ENCODE assay signal across 9 mouse cellular contexts in genomic region chr8:83964015-83964765, GRCm38 (mm10). TPM values are rescaled to one million over a fixed set of nuclear protein-coding genes. Genes with fewer than 3 reads are reported as not detected.
A peak's percentile ranks its signal among the peaks of the same experiment; 100 is the strongest.
DNase-seq lines count a peak whose midpoint lies in the region; ATAC-seq lines count a peak whose summit lies in the region.
"Had no signal": no experiment of that assay in that cellular context is flagged by ENCODE, and none has a peak within 500 bp of the region (broad histone marks: within the 10 kb centered on the region; RNA-seq: fewer than 3 reads in every experiment).

No protein-coding gene starts in this region.

- WGBS in hindbrain, embryonic 16.5 days, result 88% methylated on average over 5 of the region's 5 CpGs

- no peak overlapping the region for H3K27ac ChIP-seq in hindbrain, embryonic 16.5 days (ENCODE audit: low read depth, low read length)

- no peaks in the 10 kb centered on the region for H3K27me3 ChIP-seq in hindbrain, embryonic 16.5 days (replicated peaks; ENCODE audit: control insufficient read depth, insufficient read depth, low read length)

- H3K9me3 ChIP-seq in hindbrain, embryonic 16.5 days (ENCODE audit: control insufficient read depth, low read length), result no peaks in the 10 kb centered on the region

- peak; percentile 88 for DNase-seq in gastrocnemius, adult 18-20 months (ENCODE audit: low spot score)
- no peak for DNase-seq in gastrocnemius, postnatal 4 days (ENCODE audit: low spot score in 2 of 2)
- peak; percentile 53 for DNase-seq in ovary, adult 18-20 months (ENCODE audit: low spot score)
- DNase-seq in ovary, postnatal 36 days (ENCODE audit: low spot score), result no peak
- peak; percentile 45 to 69 for DNase-seq in heart, postnatal 14 days
- DNase-seq in B cell, adult 2 months, result no peak
- no peak for DNase-seq in layer of hippocampus, adult 18-20 months (ENCODE audit: low spot score in 2 of 2)
- DNase-seq: left cerebral cortex, postnatal 4 days had no signal

- no peak overlapping the region for H3K4me3 ChIP-seq in hindbrain, embryonic 16.5 days (ENCODE audit: low read length)

- intact Hi-C loops in heart, postnatal 14 days (cut with DNase I), result no loop called here

- no peak overlapping the region for H3K4me2 ChIP-seq in hindbrain, embryonic 16.5 days (ENCODE audit: low read length)

- H3K4me1 ChIP-seq in hindbrain, embryonic 16.5 days (ENCODE audit: control insufficient read depth, insufficient read depth, low read depth, low read length), result no peaks in the 10 kb centered on the region

- no peak overlapping the region for H3K9ac ChIP-seq in hindbrain, embryonic 16.5 days (ENCODE audit: low read depth, low read length)

- H3K36me3 ChIP-seq in hindbrain, embryonic 16.5 days (ENCODE audit: control insufficient read depth, insufficient read depth, low read length), result no peaks in the 10 kb centered on the region

- no peak for ATAC-seq in hindbrain, embryonic 16.5 days

RNA-seq across cellular contexts. Expression of gene Prkaca, which starts 8.6 kb away (rescaled TPM):
- total RNA-seq in gastrocnemius, adult 18-20 months (2021), result 100 to 1,000 TPM; 155 to 157 TPM
- 100 to 1,000 TPM; 837 to 892 TPM for total RNA-seq in gastrocnemius, postnatal 4 days (2021)
- 100 to 1,000 TPM; 386 to 395 TPM for total RNA-seq in heart, postnatal 14 days (2021)
- 202 and 254 TPM in 2 replicates for polyA plus RNA-seq in hindbrain, embryonic 16.5 days (2015; fragmentation: Nextera tagmentation; extraction: Ambion mirVana)
- 100 to 1,000 TPM; 274 to 277 TPM for total RNA-seq in layer of hippocampus, adult 18-20 months (2021)

RNA-seq across cellular contexts. Expression of gene Asf1b, which starts 8.9 kb away (rescaled TPM):
- under 1 TPM; 0.24 to 0.32 TPM for total RNA-seq in gastrocnemius, adult 18-20 months (2021)
- 10 to 100 TPM; 14.9 to 17.2 TPM for total RNA-seq in gastrocnemius, postnatal 4 days (2021)
- total RNA-seq in heart, postnatal 14 days (2021), result 1 to 10 TPM; 2.8 to 4.4 TPM
- polyA plus RNA-seq in hindbrain, embryonic 16.5 days (2015; fragmentation: Nextera tagmentation; extraction: Ambion mirVana), result 9.8 and 14.6 TPM in 2 replicates
- under 1 TPM; 0.36 to 0.47 TPM for total RNA-seq in layer of hippocampus, adult 18-20 months (2021)

RNA-seq across cellular contexts. Expression of gene Gm10644, which starts 9.2 kb away (rescaled TPM):
- under 1 TPM; 0.57 to 0.75 TPM for total RNA-seq in gastrocnemius, adult 18-20 months (2021)
- total RNA-seq in gastrocnemius, postnatal 4 days (2021), result under 1 TPM; 0.22 to 0.23 TPM
- under 1 TPM; 0.22 to 0.91 TPM for total RNA-seq in heart, postnatal 14 days (2021)
- 0.97 and 0.98 TPM in 2 replicates for polyA plus RNA-seq in hindbrain, embryonic 16.5 days (2015; fragmentation: Nextera tagmentation; extraction: Ambion mirVana)
- under 1 TPM; 0.68 to 0.72 TPM for total RNA-seq in layer of hippocampus, adult 18-20 months (2021)

RNA-seq across cellular contexts. Expression of gene Samd1, which starts 33.3 kb away (rescaled TPM):
- total RNA-seq in gastrocnemius, adult 18-20 months (2021), result 10 to 100 TPM; 12.3 to 16.9 TPM
- total RNA-seq in gastrocnemius, postnatal 4 days (2021), result 10 to 100 TPM; 40.7 to 44.4 TPM
- 10 to 100 TPM; 28.4 to 32.3 TPM for total RNA-seq in heart, postnatal 14 days (2021)
- 5.9 and 6.2 TPM in 2 replicates for polyA plus RNA-seq in hindbrain, embryonic 16.5 days (2015; fragmentation: Nextera tagmentation; extraction: Ambion mirVana)
- 10 to 100 TPM; 42.1 to 44.4 TPM for total RNA-seq in layer of hippocampus, adult 18-20 months (2021)

RNA-seq across cellular contexts. Expression of gene 1700067K01Rik, which starts 37.1 kb away (rescaled TPM):
- total RNA-seq in gastrocnemius, adult 18-20 months (2021), result not detected
- total RNA-seq in gastrocnemius, postnatal 4 days (2021), result under 1 TPM in 1 of 2 experiments, not detected in 1; 0.44 TPM
- under 1 TPM; 0.33 to 0.80 TPM for total RNA-seq in heart, postnatal 14 days (2021)
- 0.90 and 0.94 TPM in 2 replicates for polyA plus RNA-seq in hindbrain, embryonic 16.5 days (2015; fragmentation: Nextera tagmentation; extraction: Ambion mirVana)
- total RNA-seq in layer of hippocampus, adult 18-20 months (2021), result under 1 TPM; 0.50 to 0.61 TPM

Comparison
In these comparisons a context has a peak if more than half of its experiments do, and no peak if none do; other contexts are left out.
1. DNase-seq: peak in gastrocnemius, adult 18-20 months (single experiment), ovary, adult 18-20 months (single experiment) and heart, postnatal 14 days (2 of 2); none in gastrocnemius, postnatal 4 days (0 of 2), ovary, postnatal 36 days (single experiment), B cell, adult 2 months (0 of 2) and layer of hippocampus, adult 18-20 months (0 of 2).